In the genomic region with DNA sequence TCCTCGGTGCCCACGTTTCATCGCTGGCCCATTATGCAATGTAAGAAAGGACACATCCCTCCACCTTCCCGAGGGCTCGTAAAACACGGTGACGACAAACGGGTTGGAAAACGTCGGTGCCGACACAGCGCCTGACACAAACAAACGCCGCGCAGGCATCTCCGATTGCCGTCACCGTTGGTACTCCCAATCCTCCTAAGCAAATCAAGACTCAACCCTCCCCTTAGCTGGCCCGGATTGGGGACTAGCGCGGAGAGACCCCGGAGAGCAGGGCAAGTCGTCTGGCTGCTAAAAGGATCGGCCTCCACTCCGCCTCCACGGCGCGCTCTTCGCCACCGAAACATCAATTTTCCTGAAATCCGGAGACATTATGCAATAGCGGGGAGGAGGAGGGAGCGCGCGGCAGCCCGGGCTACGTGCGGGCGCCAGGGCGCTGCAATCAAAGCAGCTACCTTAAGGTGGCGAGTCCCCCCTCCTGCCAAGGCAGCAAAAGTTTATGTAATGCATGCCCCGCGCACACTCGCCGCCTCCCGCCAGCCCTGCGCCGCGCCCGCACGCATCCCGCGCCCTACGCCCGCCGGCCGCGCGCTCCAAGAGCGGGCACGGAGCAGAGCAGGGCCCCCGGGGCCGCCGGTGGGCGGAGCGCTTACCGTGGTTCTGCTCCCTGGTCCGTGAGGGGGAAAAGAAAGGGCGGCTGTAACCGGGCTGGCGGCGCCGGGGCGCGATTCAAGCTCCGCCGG, we compare ENCODE assay signal across 8 mouse cellular contexts. TPM values are rescaled to one million over a fixed set of nuclear protein-coding genes. Genes with fewer than 3 reads are reported as not detected.
DNase-seq lines count a peak whose midpoint lies in the region; ATAC-seq and TF ChIP-seq lines count a peak whose summit lies in the region.

No protein-coding gene starts in this region.

- intact Hi-C loops in left cerebral cortex, adult 2 months (cut with DNase I): loop anchor here (1.0 to 10.0 kb wide), 2 partner anchors 101 to 726 kb away; no protein-coding TSS in a partner anchor

- peak overlapping the region; percentile 91 for H3K4me3 ChIP-seq in cerebellum, adult 2 months (replicated peaks; ENCODE audit: insufficient read depth, low read depth, low read length)
- H3K4me3 ChIP-seq in hindbrain, embryonic 16.5 days (ENCODE audit: low read length): peak overlapping the region; percentile 93
- peak overlapping the region; percentile 80 for H3K4me3 ChIP-seq in left cerebral cortex, adult 2 months

- no peaks in the 10 kb centered on the region for H3K36me3 ChIP-seq in hindbrain, embryonic 16.5 days (ENCODE audit: control insufficient read depth, insufficient read depth, low read length)

- TF ChIP-seq POLR2A in cerebellum, adult 2 months (IDR thresholded peaks at IDR 0.05; ENCODE audit: borderline replicate concordance, insufficient read depth, low read length): peak; percentile 46; the same call in 1 of the 2 replicates

- under 1% methylated on average over 70 of the region's 77 CpGs for WGBS in cerebellum, adult 2 months
- WGBS in hindbrain, embryonic 16.5 days: under 1% methylated on average over 68 of the region's 77 CpGs

- peaks cover 5% of the 10 kb centered on the region; the same call in 1 of the 2 replicates for H3K4me1 ChIP-seq in cerebellum, adult 2 months (ENCODE audit: control insufficient read depth, insufficient read depth, low read length)
- peaks cover 27% of the 10 kb centered on the region for H3K4me1 ChIP-seq in hindbrain, embryonic 16.5 days (ENCODE audit: control insufficient read depth, insufficient read depth, low read depth, low read length)

- peak overlapping the region; percentile 99 for H3K27ac ChIP-seq in cerebellum, adult 2 months (ENCODE audit: insufficient read depth, low read length)
- peak overlapping the region; percentile 99 for H3K27ac ChIP-seq in hindbrain, embryonic 16.5 days (ENCODE audit: low read depth, low read length)
- H3K27ac ChIP-seq in left cerebral cortex, adult 2 months: peak overlapping the region; percentile 98

- peak; percentile 20; the same call in 1 of the 2 replicates for TF ChIP-seq CTCF in cerebellum, adult 2 months (IDR thresholded peaks at IDR 0.05; ENCODE audit: borderline replicate concordance, insufficient read depth, low read depth, low read length)
- peak; percentile 31 for TF ChIP-seq CTCF in left cerebral cortex, adult 2 months (IDR thresholded peaks at IDR 0.05)

- peak; percentile 86 for ATAC-seq in hindbrain, embryonic 16.5 days

- no peaks in the 10 kb centered on the region for H3K27me3 ChIP-seq in cerebellum, adult 2 months (ENCODE audit: control insufficient read depth, insufficient read depth, low read length)
- H3K27me3 ChIP-seq in hindbrain, embryonic 16.5 days (replicated peaks; ENCODE audit: control insufficient read depth, insufficient read depth, low read length): no peaks in the 10 kb centered on the region

- peak overlapping the region; percentile 93 for H3K9ac ChIP-seq in hindbrain, embryonic 16.5 days (ENCODE audit: low read depth, low read length)

- no peaks in the 10 kb centered on the region for H3K9me3 ChIP-seq in hindbrain, embryonic 16.5 days (ENCODE audit: control insufficient read depth, low read length)

- H3K4me2 ChIP-seq in hindbrain, embryonic 16.5 days (ENCODE audit: low read length): peak overlapping the region; percentile 95

- peak; percentile 74 for DNase-seq in R1 (ENCODE audit: low read depth, low spot score)
- DNase-seq in cerebellum, adult 2 months: peak; percentile 89
- DNase-seq in frontal cortex, adult 2 months (ENCODE audit: extremely low spot score in 1 of 2, low spot score in 1 of 2): peak; percentile 75 to 86
- DNase-seq in left cerebral cortex, adult 2 months (ENCODE audit: extremely low spot score in 1 of 2, low spot score in 2 of 2): peak; percentile 76 to 85
- DNase-seq in lung, postnatal 36 days: peak; percentile 78
- DNase-seq in right cerebral cortex, adult 18-20 months: peak; percentile 89
- DNase-seq in spleen, postnatal 36 days (ENCODE audit: low spot score in 2 of 2): no peak

RNA-seq across cellular contexts. Expression of a gene that starts 0.5 kb away (rescaled TPM):
- 9.5 and 9.6 TPM in 2 replicates for polyA plus RNA-seq in cerebellum, adult 2 months (2012; rRNA removed)
- 7.5 and 10.9 TPM in 2 replicates for polyA plus RNA-seq in frontal cortex, adult 2 months (2012; rRNA removed)
- 44.8 and 46.0 TPM in 2 replicates for polyA plus RNA-seq in hindbrain, embryonic 16.5 days (2015; fragmentation: Nextera tagmentation; extraction: Ambion mirVana)
- 10 to 100 TPM; 17.7 to 28.2 TPM for total RNA-seq in left cerebral cortex, adult 2 months (2021)

RNA-seq across cellular contexts. Expression of a gene that starts 50.9 kb away (rescaled TPM):
- polyA plus RNA-seq in cerebellum, adult 2 months (2012; rRNA removed): 142 and 146 TPM in 2 replicates
- polyA plus RNA-seq in frontal cortex, adult 2 months (2012; rRNA removed): 89.2 and 100 TPM in 2 replicates
- 66.5 and 75.0 TPM in 2 replicates for polyA plus RNA-seq in hindbrain, embryonic 16.5 days (2015; fragmentation: Nextera tagmentation; extraction: Ambion mirVana)
- total RNA-seq in left cerebral cortex, adult 2 months (2021): 10 to 100 TPM; 92.3 to 99.0 TPM

Comparison
In these comparisons a context has a peak if more than half of its experiments do, and no peak if none do; other contexts are left out.
1. DNase-seq: peak in R1 (single experiment), cerebellum, adult 2 months (2 of 2), frontal cortex, adult 2 months (2 of 2), left cerebral cortex, adult 2 months (2 of 2), lung, postnatal 36 days (single experiment) and right cerebral cortex, adult 18-20 months (single experiment); none in spleen, postnatal 36 days (0 of 2).
2. Peak in every context shown above with its lines, with median percentiles within 50 percentile points of each other: H3K27ac ChIP-seq and H3K4me3 ChIP-seq.